Mouse (Mus musculus): ENCODE results near the gene Gpm6a. TPM values are rescaled to one million over a fixed set of nuclear protein-coding genes. Genes with fewer than 3 reads are reported as not detected.

The Gpm6a gene
- total RNA-seq (2021): under 1 TPM; 0.31 to 0.39 TPM
- long read RNA-seq, experiment 1: 0 reads
- long read RNA-seq, experiment 2, partial matches to known transcripts: 1 of 1 reads
- long read RNA-seq, experiment 2, other reads (novel, unspliced or antisense): 0 of 1 reads

GRCm38 (mm10) chr8:54954741-54955455 is at the start of gene Gpm6a:
Gpm6a (plus strand) TSS chr8:54954843.
- intact Hi-C loops (cut with DNase I): no loop called here
- no peak for DNase-seq

DNA sequence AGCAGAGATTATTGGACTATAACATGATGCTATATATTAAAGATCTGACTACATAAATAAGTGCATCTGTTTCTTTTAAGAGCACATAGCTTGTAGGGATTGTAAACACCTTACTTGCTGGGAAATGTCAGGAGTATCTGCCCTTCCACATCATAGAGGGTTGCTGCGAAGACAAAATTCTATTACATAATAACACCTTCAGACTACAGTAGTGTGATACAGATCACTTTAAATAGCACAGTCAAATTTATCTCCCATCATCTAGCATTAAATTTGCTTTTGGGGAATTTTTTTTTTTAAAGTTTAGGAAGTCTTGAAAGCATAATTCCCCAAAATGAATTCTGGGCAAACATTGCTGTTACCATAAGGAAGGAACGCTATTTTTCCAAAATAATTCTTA is 41.8 kb upstream of the Gpm6a start:
- intact Hi-C loops (cut with DNase I): no loop called here

DNA sequence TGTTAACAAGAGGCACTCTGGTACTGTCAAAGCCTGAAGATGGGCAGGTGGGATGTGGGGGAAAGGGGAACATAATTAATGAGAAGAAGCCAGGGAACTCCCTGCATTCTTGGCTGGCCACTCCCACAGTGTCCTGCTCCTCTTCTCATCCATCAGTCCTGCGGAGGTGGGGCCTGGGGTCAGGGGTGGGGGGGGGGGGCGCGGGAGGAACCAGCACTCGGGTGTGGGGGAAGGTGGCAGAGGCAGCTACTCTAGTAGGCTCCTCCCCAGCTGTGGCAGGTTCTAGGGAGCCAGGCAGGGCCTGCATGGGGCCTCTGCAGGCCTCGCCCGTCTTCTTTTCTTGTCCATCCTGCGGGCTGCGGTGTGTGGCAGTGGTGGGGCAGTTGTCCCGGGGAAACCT is 36.9 kb upstream of the Gpm6a start:
- intact Hi-C loops (cut with DNase I): no loop called here
- no peak for DNase-seq

More for the DNA sequence above, 41.8 kb upstream of the Gpm6a start:
- no peak for DNase-seq

DNA sequence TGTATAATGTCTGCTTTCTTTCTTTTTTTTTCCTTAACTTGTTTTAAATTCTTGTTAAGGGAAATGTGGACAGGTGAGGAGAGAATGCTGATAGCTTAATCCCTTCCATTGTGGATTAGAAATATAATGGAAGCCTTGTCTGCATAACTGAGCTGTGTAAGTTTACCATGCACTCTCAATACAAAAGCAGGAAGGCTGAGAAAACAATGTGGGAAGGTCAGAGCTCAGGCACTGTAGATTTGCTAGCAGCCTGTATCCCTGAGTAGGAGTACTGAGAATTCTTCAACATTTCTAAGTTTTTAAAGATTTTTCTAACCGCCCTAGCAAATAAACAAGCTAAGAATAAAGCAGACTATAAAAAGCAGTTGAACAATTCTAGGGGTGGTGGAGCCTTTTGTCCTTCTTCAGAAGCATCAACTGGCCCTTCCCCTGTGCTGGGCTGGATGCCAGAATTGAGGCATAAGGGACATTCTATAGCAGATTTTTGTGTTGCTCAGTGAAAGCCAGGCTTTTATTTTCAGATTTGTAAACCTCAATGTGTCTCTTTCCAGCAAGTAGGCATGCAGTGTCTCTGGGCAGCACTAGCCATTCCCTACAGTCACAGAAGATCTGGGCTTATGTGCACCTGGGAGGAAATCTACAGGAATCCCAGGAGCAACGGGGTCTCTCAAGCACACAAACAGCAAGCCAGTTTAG is 32.3 kb upstream of the Gpm6a start:
- DNase-seq: no peak
- intact Hi-C loops (cut with DNase I): no loop called here

DNA sequence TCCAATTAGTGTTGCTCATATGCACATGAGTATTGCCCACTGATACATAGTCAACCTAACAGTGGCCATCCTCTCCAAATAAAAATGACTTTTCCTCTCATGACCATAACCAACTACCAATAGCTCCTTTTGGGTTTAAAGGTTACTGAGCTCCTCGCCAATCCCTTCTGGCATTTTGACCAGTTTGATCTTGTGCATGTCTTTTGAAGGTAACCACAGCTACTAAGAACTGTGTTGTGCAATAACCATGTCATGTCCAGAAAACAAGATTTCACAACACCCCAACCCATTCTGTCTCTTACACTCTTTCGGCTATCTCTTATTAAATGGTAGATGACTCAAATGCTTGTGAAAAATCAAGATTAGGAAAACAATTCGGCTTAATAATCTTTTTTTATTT is 29.7 kb upstream of the Gpm6a start:
- intact Hi-C loops (cut with DNase I): no loop called here
- no peak for DNase-seq

DNA sequence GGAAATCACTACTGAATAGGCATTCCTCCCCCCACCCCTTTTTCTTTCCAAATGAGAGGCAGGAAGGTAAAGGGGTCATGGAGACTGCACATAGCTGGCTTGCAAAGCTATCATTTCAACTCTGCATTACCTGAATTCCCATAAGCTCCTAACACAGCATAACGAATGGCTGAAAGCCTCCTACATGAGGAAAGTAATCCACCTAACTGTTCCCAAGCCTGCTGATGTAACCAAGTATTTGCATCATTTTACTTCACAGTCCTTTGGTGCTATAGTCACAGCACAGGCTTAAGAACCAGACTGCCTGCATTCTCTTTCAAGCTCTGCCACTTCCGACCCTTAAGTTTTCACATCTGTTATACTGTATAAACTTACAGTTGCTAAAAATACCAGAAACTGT is 22.3 kb upstream of the Gpm6a start:
- DNase-seq: no peak

GRCm38 (mm10) chr8:54953351-54953750 is 1.3 kb upstream of the Gpm6a start:
- intact Hi-C loops (cut with DNase I): no loop called here
- DNase-seq: no peak

More for the DNA sequence above, 22.3 kb upstream of the Gpm6a start:
- intact Hi-C loops (cut with DNase I): no loop called here

GRCm38 (mm10) chr8:54954030-54954429 is 613 bp upstream of the Gpm6a start:
- no peak for DNase-seq
- intact Hi-C loops (cut with DNase I): no loop called here

DNA sequence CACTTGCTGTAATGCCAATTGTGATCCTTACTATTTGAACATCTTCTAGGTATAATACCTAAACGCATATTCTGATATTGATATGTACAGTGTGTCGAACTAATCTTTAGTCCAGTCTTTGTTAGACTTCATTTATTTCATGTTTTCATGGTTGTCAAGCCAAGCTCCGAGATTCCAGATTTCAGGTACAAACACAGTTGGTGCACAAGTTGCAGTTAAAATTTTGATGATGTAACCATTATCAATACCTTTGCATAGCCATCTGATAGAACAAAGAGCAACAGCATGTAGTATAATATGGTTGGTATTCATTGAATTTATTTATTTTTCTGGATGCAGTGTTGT is 785 bp downstream of the Gpm6a start:
- DNase-seq: no peak
- intact Hi-C loops (cut with DNase I): no loop called here

GRCm38 (mm10) chr8:54955935-54956573 is 1.4 kb downstream of the Gpm6a start:
- intact Hi-C loops (cut with DNase I): no loop called here
- DNase-seq: no peak

- intact Hi-C loops (cut with DNase I): no loop called here
- DNase-seq: no peak
Observed at GRCm38 (mm10) chr8:54956787-54957186, 2.1 kb downstream of the Gpm6a start.

DNA sequence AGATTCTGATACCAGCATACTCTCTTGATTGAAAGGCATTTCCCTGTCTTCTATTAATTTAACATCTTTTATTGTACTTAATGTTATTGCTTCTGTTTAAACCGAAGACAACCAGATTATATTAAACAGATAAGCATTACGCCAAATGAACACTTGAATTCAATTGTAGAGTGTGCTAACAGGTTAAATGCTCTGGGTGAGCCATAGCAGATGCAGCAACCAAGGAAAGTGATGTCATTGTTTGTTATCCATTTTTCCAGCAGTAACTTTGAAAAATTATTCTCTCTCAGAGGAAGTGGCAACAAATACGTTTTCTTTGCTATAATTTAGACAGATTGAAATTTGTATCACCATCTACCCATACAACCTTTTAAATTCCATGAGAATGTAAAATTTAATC is 2.9 kb downstream of the Gpm6a start:
- DNase-seq: no peak
- intact Hi-C loops (cut with DNase I): no loop called here

- intact Hi-C loops (cut with DNase I): no loop called here
- DNase-seq: no peak
Observed at GRCm38 (mm10) chr8:54961571-54961970, 6.9 kb downstream of the Gpm6a start.

- DNase-seq: no peak
- intact Hi-C loops (cut with DNase I): no loop called here
Observed at GRCm38 (mm10) chr8:54975020-54975419, 20.4 kb downstream of the Gpm6a start.

DNA sequence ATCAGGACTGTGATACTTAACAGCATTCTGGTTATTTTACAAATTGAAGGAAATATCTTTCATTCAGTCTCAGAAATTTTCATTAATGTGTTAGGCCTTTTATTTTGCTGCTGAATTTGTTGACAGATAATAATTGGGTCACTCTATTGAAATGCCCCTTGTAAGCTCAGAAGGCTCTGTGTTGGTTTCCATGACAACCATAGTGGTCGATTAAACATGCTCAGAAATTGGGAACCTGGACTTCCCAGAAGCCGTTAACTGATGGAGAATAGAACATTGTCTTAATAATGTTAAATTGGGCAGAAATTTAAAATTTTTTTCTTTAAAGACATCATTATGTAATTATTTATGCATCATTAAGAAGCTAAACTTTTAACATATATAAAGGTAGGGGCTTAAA is 20.9 kb downstream of the Gpm6a start:
- intact Hi-C loops (cut with DNase I): no loop called here
- DNase-seq: no peak

DNA sequence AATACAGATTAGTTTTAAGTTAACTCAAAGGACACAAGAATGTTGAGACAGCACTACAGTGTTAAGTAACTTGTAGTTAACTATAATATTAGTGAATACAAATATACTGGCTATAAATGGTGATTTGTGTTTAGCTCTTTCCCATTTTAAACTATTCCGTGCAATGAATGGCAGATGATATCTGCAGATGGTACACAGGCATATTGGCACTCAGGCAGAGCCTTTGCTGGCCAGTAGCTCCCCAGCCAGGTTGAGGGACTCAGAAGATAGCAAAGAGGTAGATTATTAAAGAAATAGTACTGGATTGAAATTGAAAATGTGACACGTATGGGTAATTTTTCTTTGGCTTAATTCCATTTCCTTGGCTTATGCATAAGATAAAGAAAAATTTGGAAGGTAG is 21.3 kb downstream of the Gpm6a start:
- no peak for DNase-seq
- intact Hi-C loops (cut with DNase I): no loop called here

GRCm38 (mm10) chr8:54976663-54977062 is 22.0 kb downstream of the Gpm6a start:
- intact Hi-C loops (cut with DNase I): no loop called here
- no peak for DNase-seq

DNA sequence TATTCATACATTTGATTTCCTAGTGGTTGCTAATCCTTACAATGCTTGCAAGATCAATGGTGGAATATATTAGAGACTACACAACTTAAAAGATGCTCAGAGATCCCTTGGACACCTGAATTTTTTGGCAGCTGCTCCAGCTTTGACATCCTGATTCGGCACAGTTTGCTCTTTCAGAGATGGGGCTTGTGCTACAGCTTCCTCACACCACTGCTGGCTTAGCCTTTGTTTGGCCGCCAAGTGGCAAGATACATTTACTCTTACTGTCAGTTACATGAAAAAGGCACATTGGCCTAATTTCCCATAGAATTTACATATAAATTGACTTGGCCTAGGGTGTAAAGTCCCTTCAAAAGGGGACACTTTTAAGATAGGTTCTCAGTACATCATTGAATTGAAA is 32.1 kb downstream of the Gpm6a start:
- intact Hi-C loops (cut with DNase I): no loop called here
- no peak for DNase-seq

GRCm38 (mm10) chr8:54989093-54989492 is 34.5 kb downstream of the Gpm6a start:
- intact Hi-C loops (cut with DNase I): no loop called here
- DNase-seq: no peak

DNA sequence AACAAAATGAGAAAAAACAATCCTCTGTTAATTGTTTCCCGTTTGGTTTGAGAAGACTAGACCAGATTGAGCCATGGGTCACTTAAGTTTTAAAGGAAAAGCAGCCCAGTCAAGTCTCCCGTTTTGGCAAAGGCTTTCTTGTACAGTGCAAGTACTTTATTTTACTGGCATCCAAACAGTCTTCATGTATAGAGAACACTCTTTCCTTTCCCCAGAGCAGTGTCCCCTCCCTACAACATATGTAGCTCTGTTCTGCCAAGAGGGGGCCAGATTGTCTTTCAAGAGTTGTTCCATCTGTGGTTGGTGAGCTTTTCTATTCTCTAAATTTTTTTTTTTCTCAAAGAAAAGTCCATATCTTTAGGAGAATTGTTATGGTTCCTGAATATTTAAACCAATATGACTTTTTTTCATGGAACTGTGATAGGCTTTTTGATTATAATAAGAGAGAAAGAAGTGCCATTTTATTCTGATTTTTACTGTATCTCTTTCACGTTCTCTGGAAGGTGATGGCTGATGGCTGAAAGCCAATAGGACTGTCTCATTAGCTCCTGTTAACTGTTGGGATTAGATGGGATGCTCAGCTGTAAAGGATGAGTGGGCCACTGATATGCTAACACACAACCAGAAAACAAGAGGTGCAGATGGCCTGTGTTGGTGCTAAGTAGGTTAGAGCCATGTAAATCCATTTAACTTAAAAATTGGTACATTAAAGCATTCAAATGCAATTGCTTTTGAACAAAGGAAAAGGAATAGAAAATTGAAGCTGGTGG is 37.4 kb downstream of the Gpm6a start:
- DNase-seq: no peak
- intact Hi-C loops (cut with DNase I): no loop called here

GRCm38 (mm10) chr8:54995662-54996061 is 41.0 kb downstream of the Gpm6a start:
- no peak for DNase-seq
- intact Hi-C loops (cut with DNase I): no loop called here

Measured in gastrocnemius, postnatal 36 days (tissue).